Mouse (Mus musculus) forebrain, embryonic 11.5 days (tissue): ENCODE results near the gene Slc34a3. TPM values are rescaled to one million over a fixed set of nuclear protein-coding genes. Genes with fewer than 3 reads are reported as not detected.
"Not testable (repeated sequence)": the region's sequence is repeated elsewhere in the genome, so short reads cannot be mapped to it uniquely, and the experiment has no call there.

Experiments used
- ATAC-seq: fragments of 200-750 bp; cut with Nextera tagmentation; replicated peaks from 2 replicates; pipeline ENCODE4 v1.8.0; 2017; ENCODE audit warnings: moderate TSS enrichment; ENCODE audit not compliant: low FRiP score
- DNase-seq: peaks from one replicate; pipeline ENCODE4 v3.0.0-alpha.2; 2017; ENCODE audit warnings: low spot score
- H3K27ac ChIP-seq: fragments of 300-500 bp; sonication (generic); 2 replicates; pipeline ENCODE4 v1.5.1; 2014; ENCODE audit warnings: low read depth, low read length
- H3K27me3 ChIP-seq: fragments of 300-500 bp; sonication (generic); 2 replicates; pipeline ENCODE4 v1.6.1; 2014; ENCODE audit warnings: mild to moderate bottlenecking, low read length, mixed read lengths; ENCODE audit not compliant: control insufficient read depth, insufficient read depth
- H3K36me3 ChIP-seq: fragments of 300-500 bp; sonication (generic); 2 replicates; pipeline ENCODE4 v1.6.1; 2014; ENCODE audit warnings: mild to moderate bottlenecking, low read length, moderate library complexity, mixed read lengths; ENCODE audit not compliant: control insufficient read depth, insufficient read depth
- H3K4me1 ChIP-seq: fragments of 300-500 bp; sonication (generic); replicated peaks from 2 replicates; pipeline ENCODE4 v1.6.1; 2014; ENCODE audit warnings: low read length, mixed read lengths; ENCODE audit not compliant: control insufficient read depth, insufficient read depth
- H3K4me2 ChIP-seq: fragments of 300-500 bp; sonication (generic); 2 replicates; pipeline ENCODE4 v1.6.1; 2014; ENCODE audit warnings: low read depth, mild to moderate bottlenecking, low read length, moderate library complexity, mixed read lengths; ENCODE audit not compliant: severe bottlenecking
- H3K4me3 ChIP-seq: fragments of 300-500 bp; sonication (generic); 2 replicates; pipeline ENCODE4 v1.5.1; 2014; ENCODE audit warnings: low read depth, low read length
- H3K9ac ChIP-seq: fragments of 300-500 bp; sonication (generic); 2 replicates; pipeline ENCODE4 v1.6.1; 2014; ENCODE audit warnings: low read length
- H3K9me3 ChIP-seq: fragments of 300-500 bp; sonication (generic); 2 replicates; pipeline ENCODE4 v1.6.1; 2016; ENCODE audit warnings: low read length, mixed read lengths; ENCODE audit not compliant: control insufficient read depth
- WGBS: fragments of 180-500 bp; shearing (Covaris S2); extraction: QIAGEN DNeasy Blood & Tissue Kit; methylation state at CpG from one replicate; pipeline ENCODE4 v1.1.7; 2014; 5-methylcytosine and 5-hydroxymethylcytosine counted together
- polyA plus RNA-seq: library from polyadenylated mRNA; unstranded; fragments of >200 nt; fragmentation: Nextera tagmentation; extraction: Ambion mirVana; gene quantifications from 2 replicates; pipeline ENCODE4 v1.2.1, GENCODE M21; 2014

The Slc34a3 gene
- polyA plus RNA-seq, 1 experiment from 2014 or later, result not detected

DNA sequence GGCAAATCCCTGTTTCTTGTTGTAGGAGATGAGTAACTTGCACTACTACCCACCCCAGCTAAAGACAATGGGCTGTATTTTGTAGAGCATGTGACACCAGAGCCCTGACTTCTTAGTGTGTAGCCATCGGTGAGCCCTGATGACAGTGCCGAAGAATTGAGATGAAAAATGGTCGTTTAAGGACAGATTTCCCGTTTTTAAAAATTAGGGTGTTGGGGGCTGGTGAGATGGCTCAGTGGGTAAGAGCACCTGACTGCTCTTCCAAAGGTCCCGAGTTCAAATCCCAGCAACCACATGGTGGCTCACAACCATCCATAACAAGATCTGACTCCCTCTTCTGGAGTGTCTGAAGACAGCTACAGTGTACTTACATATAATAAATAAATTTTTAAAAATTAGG is 23.1 kb upstream of the Slc34a3 start:
- H3K27ac ChIP-seq, H3K4me2 ChIP-seq: not testable (repeated sequence)
- H3K4me1 ChIP-seq, result peaks cover 11% of the 10 kb centered on the region

DNA sequence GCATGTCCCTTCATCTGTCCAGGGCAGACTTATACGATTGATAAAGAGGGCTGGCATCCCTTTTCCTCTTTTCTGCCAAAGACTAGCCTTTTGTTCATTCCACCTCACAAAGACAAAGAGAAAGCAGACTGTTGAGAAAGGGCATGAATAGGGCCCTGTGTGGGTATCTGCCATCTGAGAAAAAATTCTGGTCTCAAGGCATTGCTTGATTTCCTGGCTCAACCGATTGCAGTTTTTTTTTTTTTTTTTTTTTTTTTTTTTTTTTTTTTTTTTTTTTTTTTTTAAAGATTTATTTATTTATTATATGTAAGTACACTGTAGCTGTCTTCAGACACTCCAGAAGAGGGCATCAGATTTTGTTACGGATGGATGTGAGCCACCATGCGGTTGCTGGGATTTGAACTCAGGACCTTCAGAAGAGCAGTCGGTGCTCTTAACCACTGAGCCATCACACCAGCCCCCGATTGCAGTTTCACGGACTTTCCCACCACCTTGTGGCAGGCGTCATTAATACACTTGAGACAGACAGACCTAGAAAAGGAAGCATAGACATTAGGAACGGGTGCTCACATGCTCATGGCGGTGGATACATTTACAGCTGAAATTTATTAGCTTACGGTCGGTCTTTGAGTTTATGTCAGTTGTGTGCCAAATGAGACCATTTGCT is 22.4 kb upstream of the Slc34a3 start:
- H3K9me3 ChIP-seq, H3K27ac ChIP-seq: not testable (repeated sequence)
- 63% methylated on average over 10 of the region's 12 CpGs for WGBS

More for the DNA sequence above, 23.1 kb upstream of the Slc34a3 start:
- H3K4me3 ChIP-seq, DNase-seq, H3K27me3 ChIP-seq, H3K36me3 ChIP-seq, H3K9ac ChIP-seq, H3K9me3 ChIP-seq, ATAC-seq: not testable (repeated sequence)
- WGBS, result 89% methylated on average over 5 of the region's 5 CpGs

DNA sequence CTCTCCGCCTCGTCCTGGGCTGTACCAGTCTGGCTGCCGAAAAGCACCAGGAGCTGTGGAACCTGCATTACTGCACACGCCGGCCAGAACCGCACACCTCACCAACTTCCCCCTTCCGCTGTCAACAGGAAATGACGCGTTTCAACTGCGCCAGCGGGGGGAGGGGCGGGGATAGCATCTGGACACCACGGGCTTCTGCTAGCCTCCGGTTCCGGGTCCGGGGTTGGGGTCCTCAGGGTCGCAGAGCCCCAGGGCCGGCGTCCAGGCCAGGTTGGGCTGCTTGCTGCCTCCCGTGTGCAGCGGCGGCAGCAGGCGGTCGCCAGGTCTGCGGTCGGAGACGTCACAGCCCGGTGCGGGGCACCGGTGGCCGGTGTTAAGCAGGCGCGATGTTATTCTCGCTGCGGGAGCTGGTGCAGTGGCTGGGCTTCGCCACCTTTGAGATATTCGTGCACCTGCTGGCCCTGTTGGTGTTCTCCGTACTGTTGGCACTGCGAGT is 21.2 kb upstream of the Slc34a3 start, which contains the start of gene Tmem203:
Tmem203 (plus strand) TSS at position 156 of the 496 bp plus-strand sequence.
- no peaks in the 10 kb centered on the region for H3K9me3 ChIP-seq
- H3K36me3 ChIP-seq, result no peaks in the 10 kb centered on the region
- under 1% methylated on average over 39 of the region's 39 CpGs for WGBS
- no peaks in the 10 kb centered on the region for H3K27me3 ChIP-seq
- H3K27ac ChIP-seq, result peak within 1 kb of the TSS; percentile 37
- H3K4me2 ChIP-seq, result peak within 1 kb of the TSS; percentile 95
- DNase-seq (peak; percentile 97), ATAC-seq (peak; percentile 94)
- H3K4me3 ChIP-seq, result peak within 1 kb of the TSS; percentile 97
- H3K9ac ChIP-seq, result peak within 1 kb of the TSS; percentile 83
- peaks cover 11% of the 10 kb centered on the region for H3K4me1 ChIP-seq

More for the DNA sequence above, 22.4 kb upstream of the Slc34a3 start:
- peaks cover 11% of the 10 kb centered on the region for H3K4me1 ChIP-seq
- not testable (repeated sequence) for H3K27me3 ChIP-seq, H3K36me3 ChIP-seq, DNase-seq, H3K9ac ChIP-seq, ATAC-seq
- H3K4me3 ChIP-seq, result peak overlapping the region; percentile 97
- H3K4me2 ChIP-seq, result peak overlapping the region; percentile 95; the same call in 1 of the 2 replicates

DNA sequence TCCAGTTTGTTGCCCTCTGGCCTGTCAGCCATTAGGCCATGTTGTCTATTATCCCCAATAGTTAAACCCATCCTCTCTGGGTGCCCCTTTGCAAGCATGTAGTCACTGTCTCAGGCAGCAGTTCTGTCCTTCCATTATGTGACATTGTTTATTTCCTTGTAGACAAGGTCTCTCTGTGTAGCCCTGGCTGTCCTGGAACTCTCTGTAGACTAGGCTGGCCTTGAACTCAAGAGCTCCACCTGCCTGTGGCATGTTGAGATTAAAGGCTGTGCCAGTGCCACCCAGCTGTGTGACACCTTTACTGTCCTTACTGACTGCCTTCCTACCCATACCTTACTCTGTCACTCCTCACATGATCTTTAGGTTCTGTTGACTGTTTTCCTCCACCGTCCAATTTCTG is 18.2 kb upstream of the Slc34a3 start:
- no peaks in the 10 kb centered on the region for H3K27me3 ChIP-seq
- no peak for DNase-seq
- WGBS, result 85% methylated on average over 1 of the region's 1 CpGs
- peaks cover 3% of the 10 kb centered on the region; the same call in 1 of the 2 replicates for H3K36me3 ChIP-seq
- no peaks in the 10 kb centered on the region for H3K9me3 ChIP-seq
- no peak overlapping the region for H3K4me3 ChIP-seq
- ATAC-seq, result no peak
- H3K9ac ChIP-seq, result no peak overlapping the region
- H3K4me2 ChIP-seq, result no peak overlapping the region
- no peak overlapping the region for H3K27ac ChIP-seq
- peaks cover 11% of the 10 kb centered on the region for H3K4me1 ChIP-seq

DNA sequence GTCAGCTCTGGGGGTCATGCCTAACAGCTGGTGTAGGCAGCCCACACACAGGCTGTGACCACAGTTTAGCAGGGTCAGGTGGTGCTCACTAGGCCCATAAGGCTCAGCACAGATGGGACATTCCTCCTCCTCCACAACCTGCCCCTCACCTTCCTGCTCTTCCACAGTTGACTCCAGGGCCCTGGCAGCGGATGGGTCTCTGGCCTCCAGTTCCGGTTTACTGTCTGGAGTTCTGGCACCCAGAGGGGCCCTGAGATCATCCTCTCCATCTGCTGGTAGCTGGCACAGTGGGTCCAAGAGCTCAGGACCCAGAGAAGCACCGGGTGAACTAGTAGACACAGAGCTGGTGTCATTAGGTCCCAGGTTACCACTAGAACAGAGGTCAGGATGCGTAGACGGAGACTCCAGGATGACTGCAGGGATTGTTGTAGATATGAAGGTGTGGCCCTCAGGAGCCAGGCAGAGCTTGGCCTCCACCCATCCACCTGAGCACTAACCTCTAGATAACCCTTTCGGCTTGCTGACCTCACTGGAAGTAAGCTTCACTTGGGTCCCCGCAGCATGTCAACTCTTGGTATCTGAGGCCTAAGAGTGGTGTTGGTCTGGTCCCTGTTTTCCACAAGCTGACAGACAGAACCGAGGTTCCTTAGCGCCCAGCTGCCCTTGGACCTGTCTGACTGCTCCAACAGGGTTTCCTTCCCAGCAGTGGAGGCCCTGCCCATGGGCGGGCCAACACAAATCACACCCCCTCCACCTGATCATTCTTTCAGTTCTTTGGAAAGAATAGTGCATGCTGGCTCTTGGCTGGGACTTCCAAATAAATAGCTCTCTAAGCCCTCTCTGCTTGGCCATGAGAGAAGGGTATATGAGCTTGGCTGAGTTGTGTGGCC is 12.3 kb upstream of the Slc34a3 start, which contains the start of gene AL732309.1:
AL732309.1 (minus strand) TSS at position 681 of the 890 bp plus-strand sequence.
- no peak within 1 kb of the TSS for H3K9ac ChIP-seq

DNA sequence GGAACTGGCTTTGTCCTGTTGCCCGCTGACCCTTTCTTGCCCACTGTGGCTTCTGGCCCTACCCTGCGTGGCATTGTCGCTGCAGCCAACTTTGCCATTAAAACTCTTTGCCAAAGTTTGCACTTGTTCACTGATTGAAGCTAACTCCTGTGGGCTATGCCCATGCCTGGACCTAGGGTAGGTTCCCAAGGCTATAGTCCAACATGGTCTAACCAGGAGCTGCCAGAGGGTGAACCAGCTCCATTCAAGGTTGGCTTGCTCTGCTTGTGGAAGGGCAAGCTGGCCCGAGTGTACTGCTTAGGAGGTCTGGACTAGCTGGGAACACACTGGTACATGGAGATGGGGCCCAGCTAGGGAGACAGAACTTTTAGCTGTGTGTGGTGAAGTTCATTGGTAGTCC is 10.0 kb upstream of the Slc34a3 start:
- WGBS, result 94% methylated on average over 4 of the region's 4 CpGs
- Histone ChIP-seq H3K4me1 (no peaks in the 10 kb centered on the region; the same call in 1 of the 2 replicates), H3K4me3 (no peak overlapping the region), H3K4me2 (no peak overlapping the region), H3K36me3 (no peaks in the 10 kb centered on the region; the same call in 1 of the 2 replicates), H3K27me3 (peaks cover 6% of the 10 kb centered on the region; the same call in 1 of the 2 replicates), H3K9ac (no peak overlapping the region), H3K9me3 (no peaks in the 10 kb centered on the region), H3K27ac (no peak overlapping the region)
- ATAC-seq (no peak), DNase-seq (no peak)

More for the DNA sequence above, 12.3 kb upstream of the Slc34a3 start, which contains the start of gene AL732309.1:
- 90% methylated on average over 10 of the region's 10 CpGs for WGBS
- ATAC-seq (no peak), DNase-seq (no peak)
- H3K9me3 ChIP-seq, result no peaks in the 10 kb centered on the region
- H3K4me1 ChIP-seq, result no peaks in the 10 kb centered on the region; the same call in 1 of the 2 replicates
- H3K4me3 ChIP-seq, result no peak within 1 kb of the TSS
- H3K4me2 ChIP-seq, result no peak within 1 kb of the TSS
- H3K27me3 ChIP-seq, result peaks cover 3% of the 10 kb centered on the region; the same call in 1 of the 2 replicates
- H3K36me3 ChIP-seq, result peaks cover 3% of the 10 kb centered on the region; the same call in 1 of the 2 replicates
- no peak within 1 kb of the TSS for H3K27ac ChIP-seq

DNA sequence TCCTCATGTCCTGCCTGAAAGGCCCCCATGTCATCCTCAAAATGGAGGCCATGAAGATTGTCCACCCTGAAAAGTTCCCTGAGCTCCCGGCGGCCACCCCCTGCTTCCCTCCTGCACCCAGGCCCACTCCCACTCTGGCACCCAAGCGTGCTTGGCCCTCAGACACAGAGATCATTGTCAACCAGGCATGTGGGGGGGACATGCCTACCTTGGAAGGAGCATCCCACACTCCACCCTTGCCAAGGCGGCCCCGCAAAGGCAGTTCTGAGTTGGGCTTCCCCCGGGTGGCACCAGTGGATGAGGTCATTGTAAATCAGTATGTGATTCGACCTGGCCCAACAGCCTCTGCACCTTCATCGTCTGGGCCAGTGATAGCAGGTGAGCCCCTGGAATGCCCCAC is 9.2 kb upstream of the Slc34a3 start:
- ATAC-seq (no peak), DNase-seq (no peak)
- H3K4me3 ChIP-seq, result no peak overlapping the region; the same call in 1 of the 2 replicates
- H3K4me1 ChIP-seq, result no peaks in the 10 kb centered on the region; the same call in 1 of the 2 replicates
- WGBS, result 77% methylated on average over 8 of the region's 8 CpGs
- H3K9me3 ChIP-seq, result no peaks in the 10 kb centered on the region
- H3K36me3 ChIP-seq, result no peaks in the 10 kb centered on the region; the same call in 1 of the 2 replicates
- H3K27ac ChIP-seq, result no peak overlapping the region
- no peak overlapping the region for H3K9ac ChIP-seq
- H3K4me2 ChIP-seq, result 0 out of 2 replicates have a peak overlapping the region, but pooled peaks have one; percentile 97
- H3K27me3 ChIP-seq, result peaks cover 6% of the 10 kb centered on the region; the same call in 1 of the 2 replicates

DNA sequence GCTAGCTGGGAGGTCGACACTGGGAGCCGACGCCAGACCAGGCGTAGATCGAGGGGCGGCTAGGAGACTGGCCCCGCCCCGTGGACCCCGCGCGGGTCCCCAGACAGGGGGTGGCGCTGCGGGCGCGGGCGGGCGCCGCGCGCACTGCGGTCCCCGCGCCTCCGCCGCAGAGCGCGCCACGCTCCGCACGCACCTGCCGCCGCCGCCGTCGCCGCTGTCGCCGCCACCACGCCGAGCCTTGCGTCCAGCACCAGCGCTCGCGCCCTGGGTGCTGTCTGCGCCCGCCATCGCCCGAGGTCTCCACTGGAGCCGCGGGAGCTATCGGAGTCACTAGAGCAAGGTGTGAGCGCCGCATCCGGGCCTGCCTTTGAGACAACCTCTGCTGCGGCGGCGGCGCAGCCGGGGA is 7.9 kb upstream of the Slc34a3 start, which contains the start of the genes Rnf208 and Cysrt1:
Rnf208 (plus strand) TSS at position 155 of the 406 bp plus-strand sequence.
Cysrt1 (minus strand) TSS at position 352 of the 406 bp plus-strand sequence.
- no peaks in the 10 kb centered on the region for H3K9me3 ChIP-seq
- WGBS, result under 1% methylated on average over 46 of the region's 59 CpGs
- no peaks in the 10 kb centered on the region; the same call in 1 of the 2 replicates for H3K4me1 ChIP-seq
- peaks cover 6% of the 10 kb centered on the region; the same call in 1 of the 2 replicates for H3K27me3 ChIP-seq
- no peak within 1 kb of the TSS for H3K27ac ChIP-seq
- peak within 1 kb of the TSS; percentile 63 for H3K4me3 ChIP-seq
- H3K36me3 ChIP-seq, result no peaks in the 10 kb centered on the region
- DNase-seq (peak; percentile 67), ATAC-seq (peak; percentile 53; the same call in 1 of the 2 replicates)
- peak within 1 kb of the TSS; percentile 97 for H3K4me2 ChIP-seq
- H3K9ac ChIP-seq, result peak within 1 kb of the TSS; percentile 75
